Mouse (Mus musculus) frontal cortex, adult 2 months (tissue): ENCODE results near the gene Apobec1. TPM values are rescaled to one million over a fixed set of nuclear protein-coding genes. Genes with fewer than 3 reads are reported as not detected.
"Not testable (repeated sequence)": the region's sequence is repeated elsewhere in the genome, so short reads cannot be mapped to it uniquely, and the experiment has no call there.

Experiments
- DNase-seq, 2 experiments: peaks; one replicate each; pipeline ENCODE4 v3.0.0; 2022; ENCODE audit warnings: low spot score in 1 of 2; ENCODE audit errors: extremely low spot score in 1 of 2
- polyA plus RNA-seq: library from polyadenylated mRNA; depleted of rRNA; stranded (reverse); fragments of >200 nt; gene quantifications from 2 replicates; pipeline ENCODE4 v1.2.3, GENCODE M21; 2012; rRNA removed

The Apobec1 gene
- polyA plus RNA-seq, 1 experiment = 3.3 TPM

DNA sequence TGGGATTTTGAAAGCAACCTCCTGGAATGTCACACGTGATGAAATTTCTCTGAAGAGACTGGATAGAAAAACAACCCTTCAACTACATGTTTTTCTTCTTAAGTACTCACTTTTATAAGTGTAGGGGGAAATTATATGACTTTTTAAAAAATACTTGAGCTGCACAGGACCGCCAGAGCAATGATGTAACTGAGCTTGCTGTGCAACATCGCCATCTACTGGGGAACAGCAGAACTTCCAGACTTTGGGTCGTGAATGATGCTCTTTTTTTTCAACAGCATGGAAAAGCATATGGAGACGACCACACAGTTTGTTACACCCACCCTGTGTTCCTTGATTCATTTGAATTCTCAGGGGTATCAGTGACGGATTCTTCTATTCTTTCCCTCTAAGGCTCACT is 39.8 kb downstream of the Apobec1 start:
- DNase-seq = peak; percentile 39 to 87

GRCm38 (mm10) chr6:122561005-122561404 is 41.2 kb downstream of the Apobec1 start:
- no peak for DNase-seq

DNA sequence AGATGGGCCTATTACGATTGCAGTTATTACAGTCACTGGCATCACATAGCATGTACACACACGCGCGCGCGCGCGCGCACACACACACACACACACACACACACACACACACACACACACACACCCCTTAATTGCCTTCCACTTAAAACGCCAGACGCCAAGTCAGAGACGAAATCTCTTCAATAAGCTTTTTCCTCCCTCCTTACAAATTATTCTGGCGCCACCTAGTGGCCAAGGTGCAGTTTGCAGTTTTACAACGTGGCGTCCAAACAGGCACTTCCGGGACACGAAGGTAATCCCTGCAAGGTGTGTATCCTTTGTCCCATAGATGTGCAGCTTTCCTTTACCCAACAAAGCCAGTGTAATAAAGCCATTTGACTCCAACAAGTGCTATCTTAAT is 41.8 kb downstream of the Apobec1 start:
- peak; percentile 33 to 81 for DNase-seq

DNA sequence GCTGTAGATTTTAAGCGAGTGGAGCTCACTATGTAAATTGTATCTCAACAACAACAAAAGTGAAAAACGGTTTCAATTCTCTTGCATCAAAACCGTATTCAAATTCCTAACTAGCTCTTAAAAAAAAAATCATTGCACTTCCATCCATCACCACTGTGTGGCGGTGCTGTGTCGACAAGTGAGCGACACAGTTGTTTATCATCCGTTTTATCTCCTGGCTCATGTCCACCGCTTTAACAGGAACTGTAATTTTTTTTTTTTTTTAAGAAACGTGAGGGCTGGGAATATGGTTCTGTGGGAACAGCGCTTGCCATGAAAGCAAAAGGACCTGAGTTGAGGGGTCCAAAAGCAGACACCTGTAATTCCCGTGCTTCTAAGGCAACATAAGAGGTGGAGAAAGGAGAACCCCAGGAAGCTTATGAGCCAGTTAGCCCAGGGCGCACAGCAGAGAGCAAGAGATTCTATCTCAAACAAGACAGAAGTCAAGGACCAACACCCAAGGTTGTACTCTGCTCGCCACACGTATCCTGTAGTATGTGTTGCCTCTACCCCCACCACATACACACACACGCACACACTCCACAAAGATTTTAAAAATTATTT is 45.2 kb downstream of the Apobec1 start:
- peak; percentile 44 to 93 for DNase-seq

GRCm38 (mm10) chr6:122555266-122555665 is 47.0 kb downstream of the Apobec1 start:
- no peak for DNase-seq

GRCm38 (mm10) chr6:122554102-122554501 is 48.1 kb downstream of the Apobec1 start:
- DNase-seq = no peak

DNA sequence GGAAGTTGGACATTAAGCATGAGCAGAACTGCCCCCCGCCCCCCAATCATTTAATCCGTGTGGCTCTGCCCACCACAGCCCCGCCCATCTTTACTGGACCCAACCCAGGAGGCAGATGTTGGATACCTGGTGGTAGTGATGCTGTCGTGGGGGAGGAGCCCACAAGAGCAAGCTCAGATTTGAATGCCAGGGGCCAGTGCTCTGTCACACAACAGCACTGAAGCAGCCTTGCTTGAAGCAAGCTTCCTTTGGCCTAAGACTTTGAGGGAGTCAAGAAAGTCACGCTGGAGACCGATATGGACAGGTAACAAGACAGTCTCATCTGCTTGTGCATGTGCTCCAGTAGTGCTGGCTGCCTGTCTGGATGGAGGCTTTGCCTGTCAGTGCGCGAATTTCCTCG is 48.6 kb downstream of the Apobec1 start, which contains the start of gene Aicda:
Gene Aicda, plus strand, starts transcription at position 196 of the 400 bp plus-strand sequence.
- no peak for DNase-seq

- DNase-seq = no peak
Measured at GRCm38 (mm10) chr6:122545948-122546347, 56.3 kb downstream of the Apobec1 start.

DNA sequence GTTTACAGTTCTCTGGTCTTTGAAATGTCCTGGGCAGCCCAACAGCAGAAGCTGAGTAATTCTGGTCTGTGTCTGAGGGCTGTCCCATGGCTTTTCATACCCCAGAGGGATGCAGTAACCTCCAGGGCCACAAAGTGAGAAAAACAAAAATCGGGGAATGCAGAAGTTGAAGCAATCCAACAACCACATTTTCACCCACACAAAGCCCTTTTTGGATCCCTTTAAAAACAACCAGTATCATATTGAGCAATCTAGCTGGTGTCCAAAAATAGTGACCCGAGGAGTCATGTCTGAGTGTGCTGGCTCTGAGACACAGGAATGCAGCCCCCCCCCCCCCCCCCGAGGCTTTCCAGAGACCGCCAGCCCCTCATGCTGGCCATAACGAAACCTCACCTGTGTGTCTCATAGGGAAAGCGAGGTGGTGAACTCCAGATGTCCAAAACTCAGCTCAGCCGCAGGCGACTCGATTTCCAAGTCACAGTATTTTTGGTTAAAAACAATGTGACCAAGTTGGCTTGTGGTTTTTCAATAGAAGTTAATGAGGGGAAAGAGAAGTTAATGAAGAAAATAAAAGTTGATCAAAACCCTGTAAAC is 56.9 kb downstream of the Apobec1 start:
- DNase-seq = no peak

GRCm38 (mm10) chr6:122544672-122545071 is 57.6 kb downstream of the Apobec1 start:
- no peak for DNase-seq

- no peak for DNase-seq
Measured at GRCm38 (mm10) chr6:122543574-122543973, 58.7 kb downstream of the Apobec1 start.

- not testable (repeated sequence) for DNase-seq
Measured at GRCm38 (mm10) chr6:122542459-122542858, 59.8 kb downstream of the Apobec1 start.

GRCm38 (mm10) chr6:122539564-122539963 is 62.7 kb downstream of the Apobec1 start:
- DNase-seq = peak in 1 of 2 experiments; percentile 43

- no peak for DNase-seq
Measured at GRCm38 (mm10) chr6:122534032-122534431, 68.2 kb downstream of the Apobec1 start.

DNA sequence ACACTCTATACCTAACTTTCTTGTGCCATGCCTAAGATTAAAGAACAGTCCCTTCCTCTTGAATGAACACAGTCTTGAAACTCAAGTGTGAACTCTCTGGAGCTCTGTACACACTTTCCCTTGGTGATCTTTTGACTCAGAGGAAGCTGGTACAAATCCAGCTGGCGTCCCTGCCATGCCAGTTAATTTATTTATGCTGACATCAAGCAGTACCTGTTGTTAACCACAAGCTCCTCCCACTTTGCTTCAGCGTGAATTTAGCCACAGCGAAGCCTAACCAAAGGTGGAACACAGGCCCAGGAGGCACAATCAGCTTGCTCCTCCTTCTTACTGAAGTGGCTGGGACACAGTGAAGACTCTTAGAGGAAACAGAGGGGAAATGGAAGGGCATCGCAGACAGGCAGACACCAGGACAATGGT is 69.4 kb downstream of the Apobec1 start:
- DNase-seq = no peak

GRCm38 (mm10) chr6:122531466-122532174 is 70.6 kb downstream of the Apobec1 start:
- DNase-seq = no peak

DNA sequence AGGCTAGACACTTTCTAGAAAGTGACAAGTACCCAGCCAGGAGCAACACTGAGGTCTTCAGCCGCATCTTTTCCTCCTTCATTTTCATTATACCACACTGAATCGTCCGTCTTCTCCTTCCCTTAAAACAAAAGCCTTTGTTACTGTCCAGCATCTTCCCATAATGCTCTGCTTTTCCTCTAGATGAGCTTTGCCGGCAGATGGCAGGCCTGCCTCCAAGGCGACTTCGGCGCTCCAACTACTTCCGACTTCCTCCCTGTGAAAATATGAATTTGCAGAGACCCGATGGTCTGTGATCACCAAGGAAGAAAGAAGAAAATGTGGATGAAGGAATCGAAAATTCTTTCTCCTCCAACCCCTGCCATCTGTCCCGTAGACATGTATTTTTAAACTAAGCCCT is 74.1 kb downstream of the Apobec1 start:
- DNase-seq = peak in 1 of 2 experiments; percentile 13

Other genes with a start within 250 kb of the Apobec1 start
- 51.2 and 54.9 TPM in 2 replicates for gene Rimklb, start 103.7 kb downstream of the Apobec1 start, polyA plus RNA-seq
- 0.90 and 3.5 TPM in 2 replicates for gene Mfap5, start 96.6 kb downstream of the Apobec1 start, polyA plus RNA-seq
- gene Aicda, start 48.6 kb downstream of the Apobec1 start, polyA plus RNA-seq = not detected in 2 replicates
- gene Gdf3, start 7.6 kb upstream of the Apobec1 start, polyA plus RNA-seq = not detected in 2 replicates
- gene Dppa3, start 24.0 kb upstream of the Apobec1 start, polyA plus RNA-seq = not detected in 2 replicates
- 0.06 TPM in 1 of 2 replicates, not detected in the other for gene Nanog, start 105.0 kb upstream of the Apobec1 start, polyA plus RNA-seq
- 101 and 105 TPM in 2 replicates for gene Slc2a3, start 199.2 kb upstream of the Apobec1 start, polyA plus RNA-seq
- 16.4 and 17.0 TPM in 2 replicates for gene Foxj2, start 217.5 kb upstream of the Apobec1 start, polyA plus RNA-seq